Mouse (Mus musculus) thymus, adult 2 months (tissue): ENCODE data around the gene Arhgap24. TPM values are rescaled to one million over a fixed set of nuclear protein-coding genes. Genes with fewer than 3 reads are reported as not detected.

Experiments used
- DNase-seq: peaks from one replicate; pipeline ENCODE4 v3.0.0; 2021
- H3K27ac ChIP-seq: fragments of 200-500 bp; 2 replicates; pipeline ENCODE4 v1.5.1; 2012; ENCODE audit warnings: low read length, control low read depth; ENCODE audit not compliant: control insufficient read depth, insufficient read depth
- H3K27me3 ChIP-seq: fragments of 200-500 bp; 2 replicates; pipeline ENCODE4 v1.6.1; 2012; ENCODE audit warnings: mild to moderate bottlenecking, low read length, moderate library complexity, mixed read lengths; ENCODE audit not compliant: control insufficient read depth, insufficient read depth
- H3K36me3 ChIP-seq: fragments of 200-500 bp; 2 replicates; pipeline ENCODE4 v1.6.1; 2012; ENCODE audit warnings: mild to moderate bottlenecking, low read length, moderate library complexity; ENCODE audit not compliant: control insufficient read depth, insufficient read depth
- H3K4me1 ChIP-seq: fragments of 200-500 bp; replicated peaks from 2 replicates; pipeline ENCODE4 v1.6.1; 2012; ENCODE audit warnings: low read length; ENCODE audit not compliant: control insufficient read depth, insufficient read depth
- H3K4me3 ChIP-seq: fragments of 200-500 bp; 2 replicates; pipeline ENCODE4 v1.5.1; 2012; ENCODE audit warnings: mild to moderate bottlenecking, low read length, control low read depth, moderate library complexity; ENCODE audit not compliant: control insufficient read depth, insufficient read depth
- CTCF ChIP-seq: fragments of 200-500 bp; IDR thresholded peaks from 2 replicates; pipeline ENCODE4 v1.5.1; 2012; ENCODE audit warnings: mild to moderate bottlenecking, control low read depth, low read length, moderate library complexity, borderline replicate concordance; ENCODE audit not compliant: control insufficient read depth, poor library complexity, insufficient read depth; ENCODE audit errors: extremely low read depth
- POLR2A ChIP-seq: fragments of 200-500 bp; IDR thresholded peaks from 2 replicates; pipeline ENCODE4 v1.6.1; 2012; ENCODE audit warnings: mild to moderate bottlenecking, low read length, control low read depth, moderate library complexity; ENCODE audit not compliant: control insufficient read depth, poor library complexity, insufficient read depth; ENCODE audit errors: extremely low read depth
- WGBS: fragments of 180-500 bp; shearing (Covaris S2); methylation state at CpG from one replicate; pipeline ENCODE4 v1.1.7; 2018; 5-methylcytosine and 5-hydroxymethylcytosine counted together
- polyA plus RNA-seq: library from polyadenylated mRNA; depleted of rRNA; stranded (reverse); fragments of >200 nt; gene quantifications from 2 replicates; pipeline ENCODE4 v1.2.3, GENCODE M21; 2012

Gene Arhgap24
- polyA plus RNA-seq, 1 experiment: 4.5 TPM

DNA sequence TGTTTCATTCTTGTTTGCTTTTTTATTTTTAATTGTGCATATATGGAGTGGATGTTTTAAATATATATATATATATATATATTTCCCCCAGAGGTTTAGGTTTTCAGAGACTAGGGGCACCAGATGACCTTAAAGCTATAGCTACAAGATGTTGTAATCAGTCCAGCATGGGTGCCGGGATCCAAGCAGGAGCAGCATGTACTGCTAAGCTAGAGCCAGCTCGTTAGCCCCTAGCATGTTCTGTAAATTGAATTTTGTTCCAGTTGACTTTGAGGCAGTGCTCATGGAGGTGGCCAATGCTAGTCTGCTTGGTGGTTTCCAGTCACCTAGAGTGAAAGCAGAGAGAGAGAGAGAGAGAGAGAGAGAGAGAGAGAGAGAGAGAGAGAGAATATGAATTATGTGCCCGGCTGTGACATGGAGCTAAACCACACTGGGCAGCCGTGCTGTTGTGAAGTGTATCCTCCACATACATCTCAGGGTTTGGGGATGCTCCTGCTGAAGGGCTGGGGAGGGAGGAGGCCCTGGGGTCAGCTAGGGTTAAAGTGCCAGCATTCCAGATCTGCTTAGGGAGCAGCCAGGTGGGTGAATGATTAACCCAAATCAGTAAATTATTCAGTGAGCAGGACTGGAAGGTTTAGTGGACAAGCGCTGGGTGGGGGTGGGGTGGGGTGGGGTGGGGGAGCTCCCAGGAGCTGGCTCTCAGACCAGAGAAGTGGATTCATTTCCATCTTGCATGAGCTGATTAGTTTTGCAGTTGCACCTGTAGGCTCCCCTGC lies 362.9 kb downstream of the Arhgap24 start:
- WGBS: 61% methylated on average over 5 of the region's 5 CpGs
- H3K36me3 ChIP-seq: no peaks in the 10 kb centered on the region
- no peak overlapping the region for H3K4me3 ChIP-seq
- DNase-seq: no peak
- TF ChIP-seq CTCF: no peak
- no peak for TF ChIP-seq POLR2A
- no peaks in the 10 kb centered on the region for H3K4me1 ChIP-seq
- H3K27me3 ChIP-seq: no peaks in the 10 kb centered on the region
- no peak overlapping the region for H3K27ac ChIP-seq

DNA sequence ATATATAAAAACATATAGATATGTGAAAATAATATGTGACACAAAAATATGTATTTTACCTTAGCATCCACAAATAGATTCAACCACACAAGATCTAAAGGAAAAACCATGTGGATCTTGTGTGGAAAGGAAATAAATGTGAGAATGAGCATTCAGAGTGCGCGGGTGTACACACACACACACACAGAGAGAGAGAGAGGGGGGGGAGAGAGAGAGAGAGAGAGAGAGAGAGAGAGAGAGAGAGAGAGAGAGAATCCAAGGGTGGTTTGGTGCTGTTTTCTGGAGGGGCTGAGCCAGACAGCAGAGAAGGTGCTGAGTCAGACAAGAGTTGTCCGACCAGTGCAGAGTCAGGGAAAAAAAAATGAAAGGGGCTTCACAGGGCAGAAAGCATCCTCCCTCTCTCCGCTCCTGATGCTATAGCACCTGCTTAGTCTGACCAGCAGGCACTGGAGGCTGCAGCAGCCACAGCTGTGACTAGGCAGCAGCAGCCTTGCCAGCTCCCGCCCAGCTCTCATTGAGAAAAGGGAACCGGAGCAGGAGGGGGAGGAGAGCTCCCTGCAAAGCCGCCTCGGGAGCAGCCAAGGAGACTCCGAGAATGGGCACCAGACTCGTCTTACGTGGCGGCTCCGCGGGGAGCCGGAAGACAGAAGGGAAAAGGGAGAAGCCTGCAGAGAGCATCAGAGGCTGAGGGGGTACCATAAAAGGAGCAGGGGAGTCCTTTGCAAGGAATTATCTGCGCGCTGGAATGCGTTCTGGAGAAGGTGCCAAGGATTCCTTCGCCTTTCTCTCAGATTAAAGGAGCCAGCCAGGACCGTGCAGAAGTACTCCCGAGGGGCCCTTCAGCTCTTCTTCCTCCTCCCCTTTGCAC lies 363.8 kb downstream of the Arhgap24 start:
- no peaks in the 10 kb centered on the region for H3K4me1 ChIP-seq
- H3K27ac ChIP-seq: no peak overlapping the region
- DNase-seq: peak; percentile 1
- H3K36me3 ChIP-seq: no peaks in the 10 kb centered on the region
- 4% methylated on average over 21 of the region's 21 CpGs for WGBS
- H3K27me3 ChIP-seq: no peaks in the 10 kb centered on the region
- no peak overlapping the region for H3K4me3 ChIP-seq
- TF ChIP-seq POLR2A (no peak), CTCF (no peak)

DNA sequence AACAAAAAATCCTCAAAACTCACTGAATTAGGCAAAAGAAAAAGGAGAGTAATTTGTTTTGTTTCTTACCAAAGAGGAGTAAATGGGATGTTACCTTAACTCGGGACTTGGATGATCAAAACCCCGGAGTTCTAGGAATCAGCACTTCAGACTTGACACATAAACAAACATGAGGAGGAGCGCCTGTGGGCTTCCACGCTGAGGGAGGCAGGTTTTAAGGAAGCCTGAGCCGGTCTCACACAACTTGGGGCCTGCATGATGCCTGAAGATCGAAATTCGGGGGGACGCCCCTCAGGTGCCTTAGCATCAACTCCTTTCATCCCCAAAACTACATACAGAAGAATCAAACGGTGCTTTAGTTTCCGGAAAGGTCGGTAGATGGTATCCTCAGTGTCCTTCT lies 364.6 kb downstream of the Arhgap24 start:
- H3K4me3 ChIP-seq: no peak overlapping the region

DNA sequence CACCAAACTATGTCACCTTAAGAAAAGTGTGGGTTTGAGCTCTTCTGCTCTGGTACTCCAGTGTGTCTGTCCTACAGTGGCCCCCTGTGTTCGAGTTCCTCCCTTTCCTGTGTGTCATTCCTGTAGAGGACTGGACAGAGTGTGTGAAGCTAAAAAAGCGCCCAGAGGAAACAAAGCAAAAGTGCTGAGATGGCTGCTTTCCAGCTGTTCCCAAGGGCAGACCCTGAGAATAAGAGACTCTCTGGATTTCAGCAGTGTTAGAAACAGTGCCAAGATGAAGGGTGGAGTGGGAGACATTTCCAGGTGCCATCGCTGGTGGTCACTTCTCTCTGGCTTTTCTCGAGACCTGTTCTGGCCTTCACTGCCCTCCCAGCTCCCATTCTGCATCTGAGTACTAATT lies 366.7 kb downstream of the Arhgap24 start:
- Histone ChIP-seq H3K4me1 (no peaks in the 10 kb centered on the region), H3K36me3 (no peaks in the 10 kb centered on the region), H3K27me3 (no peaks in the 10 kb centered on the region), H3K4me3 (no peak overlapping the region), H3K27ac (no peak overlapping the region)
- WGBS: 68% methylated on average over 4 of the region's 4 CpGs
- no peak for DNase-seq
- TF ChIP-seq CTCF: no peak
- no peak for TF ChIP-seq POLR2A

More for the DNA sequence above, 364.6 kb downstream of the Arhgap24 start:
- H3K27ac ChIP-seq: no peak overlapping the region
- no peak for DNase-seq
- WGBS: 49% methylated on average over 11 of the region's 11 CpGs
- H3K36me3 ChIP-seq: no peaks in the 10 kb centered on the region
- TF ChIP-seq POLR2A: no peak
- TF ChIP-seq CTCF: no peak
- no peaks in the 10 kb centered on the region for H3K27me3 ChIP-seq
- H3K4me1 ChIP-seq: no peaks in the 10 kb centered on the region

DNA sequence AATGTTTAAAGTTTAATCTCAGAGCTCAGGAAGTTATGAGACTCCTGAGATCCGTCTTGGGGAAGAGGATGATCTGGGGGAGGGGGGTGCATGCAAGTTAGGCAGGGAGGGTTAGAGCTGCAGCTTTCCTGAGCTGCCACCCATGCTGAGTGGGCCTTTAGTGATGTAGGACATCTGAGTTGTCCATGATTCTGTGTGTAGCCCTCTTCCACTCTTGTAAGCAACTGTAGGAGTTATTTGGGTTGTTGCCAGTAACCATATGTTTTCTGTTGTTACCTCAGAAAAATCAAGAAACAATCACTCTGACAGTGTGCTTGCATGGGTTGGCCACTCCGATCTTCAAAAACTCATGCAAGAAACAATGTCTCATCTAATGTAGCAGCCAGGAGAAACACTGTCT lies 370.6 kb downstream of the Arhgap24 start:
- TF ChIP-seq POLR2A: no peak
- TF ChIP-seq CTCF: no peak
- Histone ChIP-seq H3K4me1 (no peaks in the 10 kb centered on the region), H3K27me3 (no peaks in the 10 kb centered on the region), H3K36me3 (no peaks in the 10 kb centered on the region), H3K4me3 (no peak overlapping the region), H3K27ac (no peak overlapping the region)
- WGBS: 70% methylated on average over 2 of the region's 2 CpGs
- no peak for DNase-seq

DNA sequence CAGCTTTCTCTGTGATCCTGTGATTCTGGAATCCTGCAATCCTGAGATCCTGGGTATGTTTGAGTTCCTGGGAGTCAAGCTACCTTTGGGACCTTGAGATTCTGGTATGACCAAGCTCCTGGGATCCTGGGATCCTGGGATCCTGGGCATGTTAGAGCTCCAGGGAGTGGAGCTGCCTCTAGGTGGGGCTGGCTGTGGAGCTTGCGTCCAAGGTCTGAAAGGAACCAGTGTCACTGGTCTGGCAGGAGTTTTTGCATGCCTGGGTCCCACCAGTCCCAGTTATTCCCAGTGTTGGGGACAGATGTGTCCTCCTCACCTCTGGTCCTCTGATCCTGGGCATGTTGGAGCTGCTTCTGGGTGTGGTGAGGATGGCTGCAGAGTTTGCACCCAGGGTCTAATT lies 372.6 kb downstream of the Arhgap24 start:
- Histone ChIP-seq H3K4me3 (no peak overlapping the region), H3K4me1 (no peaks in the 10 kb centered on the region), H3K27me3 (no peaks in the 10 kb centered on the region), H3K36me3 (no peaks in the 10 kb centered on the region), H3K27ac (no peak overlapping the region)
- TF ChIP-seq CTCF (no peak), POLR2A (no peak)
- WGBS: 94% methylated on average over 1 of the region's 1 CpGs
- DNase-seq: no peak
